In the genomic region with DNA sequence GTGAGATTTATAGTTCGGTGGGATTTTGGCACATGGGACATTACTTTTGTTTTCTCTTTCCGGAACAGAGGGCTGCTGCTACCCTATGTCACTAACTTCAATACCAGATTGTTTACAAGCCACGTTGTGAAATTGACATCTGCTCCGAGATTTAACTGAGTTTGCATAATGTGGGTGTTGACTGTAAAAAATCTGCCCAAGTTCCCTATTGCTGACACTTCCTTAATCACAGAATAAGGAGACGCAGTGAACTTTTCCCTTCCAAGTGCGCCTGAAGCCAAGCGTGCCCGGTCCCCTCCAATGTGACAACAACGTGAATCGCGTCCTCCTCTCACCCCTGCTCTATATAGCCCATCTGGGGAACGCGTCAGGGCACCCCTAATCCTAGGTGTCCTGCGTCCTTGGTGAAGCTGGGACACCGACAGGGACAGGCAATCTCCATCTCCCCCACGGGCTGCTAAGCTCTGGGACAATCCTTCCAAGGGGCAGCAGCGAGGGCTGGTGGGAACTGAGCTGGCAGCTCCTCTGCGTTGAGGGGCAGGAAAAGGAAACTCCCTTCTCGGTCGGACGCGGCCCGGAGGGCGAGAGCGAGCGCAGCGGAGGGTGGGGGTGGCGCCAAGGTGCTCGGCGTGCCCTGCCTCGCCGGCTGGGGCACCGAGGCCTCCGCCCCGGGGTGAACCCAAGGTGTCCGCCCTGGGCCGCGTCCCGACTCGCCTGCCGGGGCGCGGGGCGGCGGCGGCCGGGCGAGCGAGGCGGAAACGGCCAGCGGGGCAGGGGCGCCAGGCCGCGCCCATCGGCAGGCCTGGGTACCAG, we compare ENCODE assay signal across 8 mouse cellular contexts. TPM values are rescaled to one million over a fixed set of nuclear protein-coding genes. Genes with fewer than 3 reads are reported as not detected.
DNase-seq lines count a peak whose midpoint lies in the region; ATAC-seq and TF ChIP-seq lines count a peak whose summit lies in the region.

No protein-coding gene starts in this region.

- H3K27me3 ChIP-seq in hindbrain, postnatal 0 days (ENCODE audit: insufficient read depth, low read length): no peaks in the 10 kb centered on the region

- H3K4me2 ChIP-seq in hindbrain, postnatal 0 days (ENCODE audit: low read depth, low read length): peak overlapping the region; percentile 89

- H3K27ac ChIP-seq in hindbrain, postnatal 0 days: peak overlapping the region; percentile 98

- peak; percentile 18; the same call in 1 of the 2 replicates for TF ChIP-seq CTCF in hindbrain, postnatal 0 days (IDR thresholded peaks at IDR 0.05; ENCODE audit: low read depth)

- peak overlapping the region; percentile 93 for H3K9ac ChIP-seq in hindbrain, postnatal 0 days (replicated peaks; ENCODE audit: low read length)

- H3K4me3 ChIP-seq in hindbrain, postnatal 0 days (ENCODE audit: low read length): peak overlapping the region; percentile 87

- under 1% methylated on average over 45 of the region's 56 CpGs for WGBS in hindbrain, postnatal 0 days

- no peaks in the 10 kb centered on the region for H3K9me3 ChIP-seq in hindbrain, postnatal 0 days (ENCODE audit: low read length)

- peaks cover 12% of the 10 kb centered on the region for H3K4me1 ChIP-seq in hindbrain, postnatal 0 days (ENCODE audit: insufficient read depth, low read length)

- H3K36me3 ChIP-seq in hindbrain, postnatal 0 days (ENCODE audit: insufficient read depth, low read length): no peaks in the 10 kb centered on the region

- ATAC-seq in hindbrain, postnatal 0 days: peak; percentile 55

- peak; percentile 72 for DNase-seq in T-cell, adult 2 months (ENCODE audit: low spot score)
- DNase-seq in cerebellum, postnatal 4 days (ENCODE audit: low spot score in 2 of 2): peak; percentile 36 to 57
- peak; percentile 37 to 55 for DNase-seq in gastrocnemius, adult 8-10 months (ENCODE audit: low spot score in 2 of 2)
- DNase-seq in hindbrain, postnatal 0 days (ENCODE audit: low spot score): peak; percentile 61
- DNase-seq in left cerebral cortex, adult 18-20 months (ENCODE audit: low spot score in 2 of 2): peak; percentile 25 to 43
- peak; percentile 78 to 82 for DNase-seq in lung, postnatal 4 days
- DNase-seq in retina, embryonic 14.5 days (ENCODE audit: low spot score): peak; percentile 66
- DNase-seq in thymus, postnatal 4 days: peak; percentile 85

RNA-seq across cellular contexts. Expression of a gene that starts 0.8 kb away (rescaled TPM):
- total RNA-seq in gastrocnemius, adult 8-10 months (2022): 100 to 1,000 TPM; 304 to 397 (median 329) TPM
- total RNA-seq in hindbrain, postnatal 0 days (2014; rRNA removed): 61.3 and 89.1 TPM in 2 replicates
- polyA plus RNA-seq in hindbrain, postnatal 0 days (2015; fragmentation: Nextera tagmentation; extraction: Ambion mirVana): 118 and 122 TPM in 2 replicates
- total RNA-seq in left cerebral cortex, adult 18-20 months (2021): 10 to 100 TPM; 56.7 to 59.3 TPM

RNA-seq across cellular contexts. Expression of a gene that starts 41.5 kb away (rescaled TPM):
- under 1 TPM in 3 of 4 experiments, not detected in 1; 0.07 to 0.27 (median 0.07) TPM for total RNA-seq in gastrocnemius, adult 8-10 months (2022)
- 0.21 and 0.32 TPM in 2 replicates for total RNA-seq in hindbrain, postnatal 0 days (2014; rRNA removed)
- polyA plus RNA-seq in hindbrain, postnatal 0 days (2015; fragmentation: Nextera tagmentation; extraction: Ambion mirVana): 0.36 and 0.47 TPM in 2 replicates
- total RNA-seq in left cerebral cortex, adult 18-20 months (2021): under 1 TPM; 0.09 TPM

Comparison
In these comparisons a context has a peak if more than half of its experiments do, and no peak if none do; other contexts are left out.
1. Peak in every context shown above with its lines: DNase-seq, ATAC-seq, H3K4me3 ChIP-seq and H3K27ac ChIP-seq.
2. DNase-seq: peak in every context shown above with its lines; median percentile 85 in thymus, postnatal 4 days; 80 in lung, postnatal 4 days; 72 in T-cell, adult 2 months; 66 in retina, embryonic 14.5 days; 61 in hindbrain, postnatal 0 days; 46 in cerebellum, postnatal 4 days; 46 in gastrocnemius, adult 8-10 months; 34 in left cerebral cortex, adult 18-20 months.